Mouse (Mus musculus): ENCODE measurements around the gene Tmc4.
"Not testable (repeated sequence)": the region's sequence is repeated elsewhere in the genome, so short reads cannot be mapped to it uniquely, and the experiment has no call there.

DNA sequence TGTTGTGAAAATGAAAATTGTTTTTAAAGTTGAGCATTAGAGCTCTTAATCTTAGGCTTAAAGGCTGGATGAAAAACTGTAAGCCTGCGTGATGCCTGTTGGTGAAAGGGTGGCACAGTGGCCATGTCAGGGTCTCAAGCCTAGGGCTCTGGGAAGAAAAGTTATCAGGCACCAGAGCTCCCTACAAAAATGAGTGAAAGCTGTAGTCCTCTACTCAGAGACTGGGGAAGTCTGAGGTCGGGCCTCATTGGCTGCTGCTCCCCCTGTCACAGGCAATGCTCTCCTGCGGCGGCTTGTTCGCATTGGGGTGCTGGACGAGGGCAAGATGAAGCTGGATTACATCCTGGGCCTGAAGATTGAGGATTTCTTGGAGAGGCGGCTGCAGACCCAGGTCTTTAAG, 28.1 kb upstream of the Tmc4 start:
- TF ChIP-seq CHD2, ZNF384 (IDR thresholded peaks at IDR 0.05; ENCODE audit: low read depth, low read length): not testable (repeated sequence)

All from ES-E14 (cell line).